Mouse (Mus musculus): Measurements from ENCODE around the gene Rabgap1l. TPM values are rescaled to one million over a fixed set of nuclear protein-coding genes. Genes with fewer than 3 reads are reported as not detected.

Rabgap1l gene
- polyA plus RNA-seq, 1 experiment from 2014 or later, result 12.2 TPM

GRCm38 (mm10) chr1:160327531-160327930 is 465.5 kb downstream of the Rabgap1l start:
- Histone ChIP-seq H3K27ac (ENCODE audit: low read depth, low read length) (no peak overlapping the region), H3K4me2 (no peak overlapping the region), H3K4me3 (ENCODE audit: low read depth, low read length) (no peak overlapping the region), H3K27me3 (ENCODE audit: control insufficient read depth, insufficient read depth, low read length) (no peaks in the 10 kb centered on the region), H3K9me3 (ENCODE audit: control insufficient read depth, low read length) (no peaks in the 10 kb centered on the region), H3K4me1 (ENCODE audit: control insufficient read depth, insufficient read depth, low read length) (no peaks in the 10 kb centered on the region), H3K9ac (ENCODE audit: low read length) (no peak overlapping the region), H3K36me3 (ENCODE audit: control insufficient read depth, insufficient read depth, low read length) (no peaks in the 10 kb centered on the region)
- ATAC-seq (ENCODE audit: low FRiP score), result no peak
- WGBS, result 81% methylated on average over 1 of the region's 1 CpGs
- no peak for DNase-seq (ENCODE audit: low spot score, missing footprints)

GRCm38 (mm10) chr1:160325542-160325941 is 467.5 kb downstream of the Rabgap1l start:
- 67% methylated on average over 5 of the region's 5 CpGs for WGBS
- no peaks in the 10 kb centered on the region for H3K4me1 ChIP-seq (ENCODE audit: control insufficient read depth, insufficient read depth, low read length)
- no peak overlapping the region for H3K4me2 ChIP-seq
- no peaks in the 10 kb centered on the region for H3K36me3 ChIP-seq (ENCODE audit: control insufficient read depth, insufficient read depth, low read length)
- no peak overlapping the region for H3K4me3 ChIP-seq (ENCODE audit: low read depth, low read length)
- ATAC-seq (ENCODE audit: low FRiP score), result no peak
- H3K9me3 ChIP-seq (ENCODE audit: control insufficient read depth, low read length), result no peaks in the 10 kb centered on the region
- H3K27ac ChIP-seq (ENCODE audit: low read depth, low read length), result no peak overlapping the region
- H3K9ac ChIP-seq (ENCODE audit: low read length), result no peak overlapping the region
- DNase-seq (ENCODE audit: low spot score, missing footprints), result no peak
- H3K27me3 ChIP-seq (ENCODE audit: control insufficient read depth, insufficient read depth, low read length), result no peaks in the 10 kb centered on the region

DNA sequence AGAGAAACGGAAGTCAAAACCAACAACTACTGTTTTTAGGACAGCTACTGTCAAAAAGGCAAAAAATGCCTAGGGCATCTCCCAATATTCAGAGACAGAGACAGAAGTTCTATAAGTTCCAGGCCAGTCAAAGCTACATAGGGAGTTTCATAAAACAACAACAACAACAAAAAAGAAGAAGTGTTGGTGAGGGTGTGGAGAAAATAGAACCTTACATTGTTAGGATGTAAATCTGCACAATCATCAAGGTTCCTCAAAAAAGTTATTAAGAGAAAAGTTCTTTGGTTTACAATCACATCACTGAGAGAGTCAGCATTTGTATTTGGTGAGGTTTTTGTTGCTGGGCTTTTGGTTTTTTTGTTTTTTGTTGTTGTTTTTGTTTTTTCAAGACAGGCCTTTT is 472.3 kb downstream of the Rabgap1l start:
- Histone ChIP-seq H3K36me3 (ENCODE audit: control insufficient read depth, insufficient read depth, low read length) (no peaks in the 10 kb centered on the region), H3K9ac (ENCODE audit: low read length) (no peak overlapping the region), H3K27me3 (ENCODE audit: control insufficient read depth, insufficient read depth, low read length) (no peaks in the 10 kb centered on the region), H3K4me1 (ENCODE audit: control insufficient read depth, insufficient read depth, low read length) (no peaks in the 10 kb centered on the region), H3K4me2 (no peak overlapping the region), H3K9me3 (ENCODE audit: control insufficient read depth, low read length) (no peaks in the 10 kb centered on the region), H3K27ac (ENCODE audit: low read depth, low read length) (no peak overlapping the region), H3K4me3 (ENCODE audit: low read depth, low read length) (no peak overlapping the region)
- no peak for ATAC-seq (ENCODE audit: low FRiP score)
- DNase-seq (ENCODE audit: low spot score, missing footprints), result no peak
- WGBS, result 92% methylated on average over 1 of the region's 1 CpGs

GRCm38 (mm10) chr1:160318057-160318725 is 474.8 kb downstream of the Rabgap1l start:
- Histone ChIP-seq H3K9me3 (ENCODE audit: control insufficient read depth, low read length) (no peaks in the 10 kb centered on the region), H3K9ac (ENCODE audit: low read length) (no peak overlapping the region), H3K4me1 (ENCODE audit: control insufficient read depth, insufficient read depth, low read length) (no peaks in the 10 kb centered on the region), H3K4me3 (ENCODE audit: low read depth, low read length) (no peak overlapping the region), H3K27ac (ENCODE audit: low read depth, low read length) (no peak overlapping the region), H3K4me2 (no peak overlapping the region), H3K36me3 (ENCODE audit: control insufficient read depth, insufficient read depth, low read length) (no peaks in the 10 kb centered on the region), H3K27me3 (ENCODE audit: control insufficient read depth, insufficient read depth, low read length) (no peaks in the 10 kb centered on the region)
- ATAC-seq (ENCODE audit: low FRiP score), result no peak
- DNase-seq (ENCODE audit: low spot score, missing footprints), result no peak
- 76% methylated on average over 8 of the region's 8 CpGs for WGBS

GRCm38 (mm10) chr1:160316239-160316638 is 476.8 kb downstream of the Rabgap1l start:
- Histone ChIP-seq H3K9ac (ENCODE audit: low read length) (no peak overlapping the region), H3K4me2 (no peak overlapping the region), H3K27me3 (ENCODE audit: control insufficient read depth, insufficient read depth, low read length) (no peaks in the 10 kb centered on the region), H3K4me3 (ENCODE audit: low read depth, low read length) (no peak overlapping the region), H3K36me3 (ENCODE audit: control insufficient read depth, insufficient read depth, low read length) (no peaks in the 10 kb centered on the region), H3K4me1 (ENCODE audit: control insufficient read depth, insufficient read depth, low read length) (no peaks in the 10 kb centered on the region), H3K9me3 (ENCODE audit: control insufficient read depth, low read length) (no peaks in the 10 kb centered on the region), H3K27ac (ENCODE audit: low read depth, low read length) (no peak overlapping the region)
- DNase-seq (ENCODE audit: low spot score, missing footprints) (no peak), ATAC-seq (ENCODE audit: low FRiP score) (no peak)
- whole genome bisulfite sequencing, result 90% methylated on average over 2 of the region's 2 CpGs

DNA sequence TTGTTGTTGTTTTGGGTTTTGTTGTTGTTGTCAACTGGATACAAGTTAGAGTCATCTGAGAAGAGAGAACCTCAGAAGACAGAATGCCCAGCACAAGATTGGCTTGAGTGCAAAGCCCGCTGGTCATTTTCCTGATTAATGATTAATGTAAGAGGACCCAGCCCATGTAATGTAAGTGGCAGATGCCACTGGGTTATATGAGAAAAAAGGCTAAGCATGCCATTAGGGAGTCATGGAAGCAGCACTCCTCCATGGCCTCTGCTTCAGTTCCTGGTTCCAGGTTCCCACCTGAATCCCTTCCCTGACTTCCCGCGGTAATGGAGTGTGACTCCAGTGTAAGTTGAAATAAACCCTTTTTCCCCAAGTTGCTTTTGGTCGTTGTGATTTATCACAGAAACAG is 480.4 kb downstream of the Rabgap1l start:
- Histone ChIP-seq H3K36me3 (ENCODE audit: control insufficient read depth, insufficient read depth, low read length) (no peaks in the 10 kb centered on the region), H3K4me2 (no peak overlapping the region), H3K4me1 (ENCODE audit: control insufficient read depth, insufficient read depth, low read length) (no peaks in the 10 kb centered on the region), H3K27ac (ENCODE audit: low read depth, low read length) (no peak overlapping the region), H3K4me3 (ENCODE audit: low read depth, low read length) (no peak overlapping the region), H3K9ac (ENCODE audit: low read length) (no peak overlapping the region), H3K27me3 (ENCODE audit: control insufficient read depth, insufficient read depth, low read length) (no peaks in the 10 kb centered on the region), H3K9me3 (ENCODE audit: control insufficient read depth, low read length) (no peaks in the 10 kb centered on the region)
- DNase-seq (ENCODE audit: low spot score, missing footprints), result no peak
- WGBS, result 92% methylated on average over 4 of the region's 4 CpGs
- ATAC-seq (ENCODE audit: low FRiP score), result no peak

DNA sequence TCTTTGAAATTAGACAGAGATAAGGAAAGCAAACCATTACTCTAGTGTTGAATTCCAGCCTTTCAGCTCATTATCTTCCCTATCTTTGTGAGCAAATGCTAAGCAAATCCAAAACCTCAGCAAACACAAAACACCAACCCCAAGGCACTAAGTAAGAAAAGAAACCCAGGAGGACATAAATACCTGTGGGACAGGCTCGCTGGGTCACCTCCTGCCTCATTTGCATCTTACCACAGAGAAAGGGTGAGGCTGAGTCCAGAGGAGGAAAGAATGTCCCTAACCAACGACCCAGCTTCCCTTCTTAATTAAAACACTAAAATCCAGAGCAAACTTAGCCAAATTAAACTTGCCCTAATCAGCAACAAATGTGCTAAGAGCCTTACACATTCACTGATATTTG is 481.1 kb downstream of the Rabgap1l start:
- Histone ChIP-seq H3K9me3 (ENCODE audit: control insufficient read depth, low read length) (no peaks in the 10 kb centered on the region), H3K4me2 (no peak overlapping the region), H3K27me3 (ENCODE audit: control insufficient read depth, insufficient read depth, low read length) (no peaks in the 10 kb centered on the region), H3K27ac (ENCODE audit: low read depth, low read length) (no peak overlapping the region), H3K4me3 (ENCODE audit: low read depth, low read length) (no peak overlapping the region), H3K36me3 (ENCODE audit: control insufficient read depth, insufficient read depth, low read length) (no peaks in the 10 kb centered on the region), H3K4me1 (ENCODE audit: control insufficient read depth, insufficient read depth, low read length) (no peaks in the 10 kb centered on the region), H3K9ac (ENCODE audit: low read length) (no peak overlapping the region)
- ATAC-seq (ENCODE audit: low FRiP score), result no peak
- no peak for DNase-seq (ENCODE audit: low spot score, missing footprints)
- WGBS, result 25% methylated on average over 2 of the region's 2 CpGs

- no peaks in the 10 kb centered on the region for H3K36me3 ChIP-seq (ENCODE audit: control insufficient read depth, insufficient read depth, low read length)
- H3K9me3 ChIP-seq (ENCODE audit: control insufficient read depth, low read length), result no peaks in the 10 kb centered on the region
- no peaks in the 10 kb centered on the region for H3K4me1 ChIP-seq (ENCODE audit: control insufficient read depth, insufficient read depth, low read length)
- no peak overlapping the region for H3K27ac ChIP-seq (ENCODE audit: low read depth, low read length)
- H3K4me3 ChIP-seq (ENCODE audit: low read depth, low read length), result no peak overlapping the region
- H3K27me3 ChIP-seq (ENCODE audit: control insufficient read depth, insufficient read depth, low read length), result no peaks in the 10 kb centered on the region
- H3K9ac ChIP-seq (ENCODE audit: low read length), result no peak overlapping the region
- no peak overlapping the region for H3K4me2 ChIP-seq
- DNase-seq (ENCODE audit: low spot score, missing footprints), result no peak
- ATAC-seq (ENCODE audit: low FRiP score), result no peak
- 48% methylated on average over 5 of the region's 5 CpGs for WGBS
Observed at GRCm38 (mm10) chr1:160309951-160310350, 483.1 kb downstream of the Rabgap1l start.

DNA sequence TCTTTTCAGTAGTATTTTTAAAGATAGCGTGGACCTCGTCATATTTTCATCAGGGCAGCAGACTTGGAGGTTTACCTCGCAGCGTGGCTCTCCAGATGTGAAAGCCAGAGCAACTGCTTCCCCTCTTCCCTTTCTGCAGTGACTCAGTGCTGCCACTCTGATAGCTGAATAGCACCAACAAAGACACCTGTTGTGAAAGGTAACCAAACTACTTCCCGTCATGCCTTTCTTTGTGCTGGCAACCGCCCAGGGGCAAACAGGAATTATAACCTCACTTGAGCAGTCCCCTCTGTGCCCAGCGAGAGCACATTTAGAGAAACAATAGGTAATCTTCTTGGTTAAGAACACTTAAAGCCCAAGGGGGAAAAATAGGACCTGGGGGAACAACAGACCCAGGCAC is 484.0 kb downstream of the Rabgap1l start:
- no peak overlapping the region for H3K4me2 ChIP-seq
- no peak for DNase-seq (ENCODE audit: low spot score, missing footprints)
- no peaks in the 10 kb centered on the region for H3K9me3 ChIP-seq (ENCODE audit: control insufficient read depth, low read length)
- no peak overlapping the region for H3K4me3 ChIP-seq (ENCODE audit: low read depth, low read length)
- no peaks in the 10 kb centered on the region for H3K36me3 ChIP-seq (ENCODE audit: control insufficient read depth, insufficient read depth, low read length)
- H3K9ac ChIP-seq (ENCODE audit: low read length), result no peak overlapping the region
- WGBS, result 20% methylated on average over 7 of the region's 7 CpGs
- no peak overlapping the region for H3K27ac ChIP-seq (ENCODE audit: low read depth, low read length)
- ATAC-seq (ENCODE audit: low FRiP score), result no peak
- no peaks in the 10 kb centered on the region for H3K4me1 ChIP-seq (ENCODE audit: control insufficient read depth, insufficient read depth, low read length)
- no peaks in the 10 kb centered on the region for H3K27me3 ChIP-seq (ENCODE audit: control insufficient read depth, insufficient read depth, low read length)
